Mouse (Mus musculus) CD8-positive naive resting alpha-beta T cell, adult 57 days (primary cell): Measurements from ENCODE around the gene Unc80. TPM values are rescaled to one million over a fixed set of nuclear protein-coding genes. Genes with fewer than 3 reads are reported as not detected.

Experiments used
- total RNA-seq: library from RNA; stranded (reverse); gene quantifications from one replicate; pipeline ENCODE4 v1.2.4, GENCODE M21; 2023

Gene Unc80
- total RNA-seq: not detected

DNA sequence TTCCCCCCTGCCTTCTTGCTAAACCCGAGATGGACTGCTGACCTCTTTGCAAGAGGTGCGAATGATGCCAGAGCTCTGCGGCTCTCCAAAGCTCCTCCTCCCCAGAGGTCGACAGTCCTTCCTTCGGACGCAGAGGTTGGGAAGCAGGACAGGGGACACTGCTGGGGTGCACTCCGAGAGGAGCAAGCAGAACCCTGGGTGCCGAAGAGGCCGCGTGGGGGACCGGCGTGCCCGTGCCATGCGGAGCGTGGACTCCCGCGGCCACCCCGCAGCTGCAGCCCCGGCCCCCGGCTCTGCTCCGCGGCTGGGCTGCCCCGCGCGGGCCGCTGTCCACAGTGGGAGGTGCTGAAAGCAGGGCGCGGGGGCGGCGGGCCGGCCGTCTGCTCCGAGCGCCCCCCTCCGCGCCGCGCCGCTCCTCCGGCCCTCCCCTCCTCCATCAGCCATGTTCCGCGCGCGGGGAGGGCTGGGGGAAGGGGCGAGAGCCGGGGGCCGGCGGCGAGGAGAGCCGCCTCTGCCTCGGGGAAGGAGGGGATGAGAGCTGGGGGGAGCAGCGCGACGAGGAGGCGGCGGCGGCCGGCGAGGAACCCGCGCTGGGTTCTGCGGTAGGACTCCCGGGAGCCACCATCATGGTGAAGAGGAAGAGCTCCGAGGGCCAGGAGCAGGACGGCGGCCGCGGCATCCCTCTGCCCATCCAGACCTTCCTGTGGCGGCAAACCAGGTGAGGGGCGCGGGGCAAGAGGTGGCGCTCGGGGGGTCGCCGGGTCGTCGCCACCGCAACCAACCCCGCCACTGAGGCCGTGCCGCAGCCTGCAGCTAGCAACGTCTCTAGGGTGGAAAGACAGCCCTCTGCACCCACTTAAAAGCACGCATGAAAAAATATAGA, at the start of gene Unc80:
Gene Unc80, plus strand, starts transcription at position 547 of the 883 bp plus-strand sequence.

DNA sequence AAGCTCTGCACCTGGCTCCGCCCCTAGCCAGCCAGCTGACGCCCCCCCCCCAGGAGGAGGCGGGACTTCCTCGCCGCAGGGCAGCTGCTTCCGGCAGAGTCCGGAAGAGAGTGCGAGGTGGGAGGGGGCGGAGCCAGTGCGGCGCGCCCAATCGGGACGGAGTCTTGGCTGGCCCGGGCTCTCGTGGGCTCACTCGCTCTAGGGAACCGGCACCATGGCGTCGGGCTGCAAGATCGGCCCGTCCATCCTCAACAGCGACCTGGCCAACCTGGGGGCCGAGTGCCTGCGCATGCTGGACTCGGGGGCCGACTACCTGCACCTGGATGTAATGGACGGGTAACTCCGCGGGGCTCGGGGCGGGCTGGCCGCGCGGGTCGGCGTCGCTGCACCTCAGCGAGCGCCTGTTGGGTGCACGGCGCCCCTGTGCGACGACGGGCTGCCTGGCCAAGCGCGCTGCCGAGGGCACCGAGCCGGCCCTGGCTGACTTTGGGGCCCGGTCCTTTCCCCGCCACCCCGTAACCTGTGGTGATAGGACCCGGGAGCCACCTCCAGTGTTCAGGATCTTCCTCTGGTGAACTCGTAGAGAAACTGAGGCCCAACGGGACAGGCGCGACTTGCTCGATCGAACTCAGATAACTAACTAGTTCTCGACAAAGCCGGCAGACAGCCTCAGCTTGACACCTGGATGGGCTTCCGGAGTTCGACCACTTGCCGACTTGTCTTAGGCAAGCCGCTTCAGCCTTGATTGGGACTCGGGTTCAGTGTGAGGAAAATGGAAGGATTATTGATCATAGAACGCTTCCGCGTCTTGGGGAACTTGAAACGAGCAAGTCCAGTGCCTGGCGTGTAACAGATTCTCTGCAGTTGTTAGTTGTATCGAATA, 232.8 kb downstream of the Unc80 start, which contains the start of gene Rpe:
Gene Rpe, plus strand, starts transcription at position 139 of the 883 bp plus-strand sequence.

Other genes with a start within 250 kb of the Unc80 start
- gene Rpe, start 232.5 kb downstream of the Unc80 start, total RNA-seq: 37.3 TPM